ENCODE assay signal across 8 mouse cellular contexts in the genomic region with DNA sequence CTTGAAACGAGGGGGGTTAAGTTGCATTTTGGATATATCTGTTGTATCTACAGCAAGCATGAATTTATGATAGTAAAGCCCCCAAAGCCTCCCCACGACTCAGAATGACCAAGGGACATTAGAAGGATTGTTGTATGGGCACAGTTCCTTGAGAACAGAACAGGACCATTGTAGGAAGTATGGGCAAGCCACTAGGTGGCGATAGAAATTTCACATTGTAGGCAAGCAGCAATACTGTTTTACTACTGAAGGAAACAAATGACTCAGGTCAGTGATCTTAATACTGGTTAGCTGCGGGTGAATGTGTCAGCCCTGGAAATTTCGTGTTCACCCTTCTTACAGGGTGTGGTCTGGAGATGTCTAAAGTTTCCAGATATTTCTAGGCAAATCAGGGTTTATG. TPM values are rescaled to one million over a fixed set of nuclear protein-coding genes. Genes with fewer than 3 reads are reported as not detected.
A peak's percentile ranks its signal among the peaks of the same experiment; 100 is the strongest.
DNase-seq lines count a peak whose midpoint lies in the region; ATAC-seq lines count a peak whose summit lies in the region.

No protein-coding gene starts in this region.

- H3K36me3 ChIP-seq in heart, embryonic 11.5 days (ENCODE audit: control insufficient read depth, insufficient read depth, low read length): no peaks in the 10 kb centered on the region
- no peaks in the 10 kb centered on the region for H3K36me3 ChIP-seq in hindbrain, embryonic 12.5 days

- 32% methylated on average over 5 of the region's 5 CpGs for WGBS in heart, embryonic 11.5 days (ENCODE audit: insufficient replicate concordance)
- WGBS in hindbrain, embryonic 12.5 days: 45% methylated on average over 5 of the region's 5 CpGs

- peak; percentile 21 for DNase-seq in heart, adult 8-10 months (ENCODE audit: low spot score)
- DNase-seq in CD4-positive, CD25-positive, alpha-beta regulatory T cell, adult 2 months (ENCODE audit: low read depth, low spot score): peak; percentile 44
- DNase-seq in R1 (ENCODE audit: low read depth, low spot score): peak; percentile 59
- peak; percentile 51 for DNase-seq in lung, postnatal 10 days
- DNase-seq in thymus, postnatal 4 days: peak; percentile 11
- no peak for DNase-seq in Muller cell, postnatal 12 days (ENCODE audit: inconsistent ontology term)

- no peak for ATAC-seq in heart, embryonic 11.5 days (replicated peaks; ENCODE audit: insufficient number of reproducible peaks, low FRiP score, low TSS enrichment)
- peak; percentile 50; the same call in 1 of the 2 replicates for ATAC-seq in hindbrain, embryonic 12.5 days (ENCODE audit: low FRiP score)

- H3K4me2 ChIP-seq in heart, embryonic 11.5 days: no peak overlapping the region
- no peak overlapping the region for H3K4me2 ChIP-seq in hindbrain, embryonic 12.5 days (replicated peaks)

- no peaks in the 10 kb centered on the region for H3K4me1 ChIP-seq in heart, embryonic 11.5 days (ENCODE audit: control insufficient read depth, insufficient read depth, low read length)
- no peaks in the 10 kb centered on the region for H3K4me1 ChIP-seq in hindbrain, embryonic 12.5 days

- H3K9ac ChIP-seq in heart, embryonic 11.5 days (ENCODE audit: low read depth, low read length): no peak overlapping the region
- H3K9ac ChIP-seq in hindbrain, embryonic 12.5 days: no peak overlapping the region

- H3K9me3 ChIP-seq in heart, embryonic 11.5 days (replicated peaks; ENCODE audit: control insufficient read depth, low read length): no peaks in the 10 kb centered on the region
- peaks cover 2% of the 10 kb centered on the region; the same call in 1 of the 2 replicates for H3K9me3 ChIP-seq in hindbrain, embryonic 12.5 days (replicated peaks)

- no peak overlapping the region for H3K27ac ChIP-seq in heart, embryonic 11.5 days (ENCODE audit: low read depth, low read length)
- no peak overlapping the region for H3K27ac ChIP-seq in hindbrain, embryonic 12.5 days

- H3K27me3 ChIP-seq in heart, embryonic 11.5 days (ENCODE audit: control insufficient read depth, insufficient read depth, low read length): no peaks in the 10 kb centered on the region
- H3K27me3 ChIP-seq in hindbrain, embryonic 12.5 days: no peaks in the 10 kb centered on the region

- H3K4me3 ChIP-seq in heart, embryonic 11.5 days (ENCODE audit: low read depth, low read length): no peak overlapping the region
- H3K4me3 ChIP-seq in hindbrain, embryonic 12.5 days: no peak overlapping the region

RNA-seq across cellular contexts. Expression of a gene that starts 21.4 kb away (rescaled TPM):
- total RNA-seq in heart, adult 8-10 months (2022): not detected
- polyA plus RNA-seq in heart, embryonic 11.5 days (2014; fragmentation: Nextera tagmentation; extraction: Ambion mirVana): not detected in 2 replicates
- not detected in 2 replicates for polyA plus RNA-seq in hindbrain, embryonic 12.5 days (2016; fragmentation: Nextera tagmentation; extraction: Ambion mirVana)
